Mouse (Mus musculus): ENCODE results near the gene Map3k6. TPM values are rescaled to one million over a fixed set of nuclear protein-coding genes. Genes with fewer than 3 reads are reported as not detected.

Gene Map3k6
- polyA plus RNA-seq, 1 experiment from 2014 or later: 2.1 TPM

GRCm38 (mm10) chr4:133242710-133243109, 2.1 kb downstream of the Map3k6 start:
- peaks cover 42% of the 10 kb centered on the region for H3K27me3 ChIP-seq (replicated peaks; ENCODE audit: control insufficient read depth, insufficient read depth, low read length)
- 53% methylated on average over 9 of the region's 9 CpGs for WGBS

GRCm38 (mm10) chr4:133243538-133243937, 2.9 kb downstream of the Map3k6 start:
- Histone ChIP-seq H3K27ac (ENCODE audit: low read length) (no peak overlapping the region), H3K27me3 (replicated peaks; ENCODE audit: control insufficient read depth, insufficient read depth, low read length) (peaks cover 46% of the 10 kb centered on the region), H3K4me3 (replicated peaks; ENCODE audit: low read length) (no peak overlapping the region), H3K36me3 (ENCODE audit: control insufficient read depth, insufficient read depth) (no peaks in the 10 kb centered on the region), H3K9ac (replicated peaks; ENCODE audit: low read depth, low read length) (no peak overlapping the region), H3K4me1 (replicated peaks; ENCODE audit: control insufficient read depth, insufficient read depth, low read length) (peaks cover 13% of the 10 kb centered on the region), H3K4me2 (ENCODE audit: low read length) (no peak overlapping the region), H3K9me3 (ENCODE audit: control insufficient read depth, low read length) (no peaks in the 10 kb centered on the region)
- ATAC-seq: no peak
- WGBS: 60% methylated on average over 13 of the region's 13 CpGs

More at GRCm38 (mm10) chr4:133242710-133243109, 2.1 kb downstream of the Map3k6 start:
- no peak for ATAC-seq
- no peaks in the 10 kb centered on the region for H3K36me3 ChIP-seq (ENCODE audit: control insufficient read depth, insufficient read depth)
- no peak overlapping the region for H3K4me3 ChIP-seq (replicated peaks; ENCODE audit: low read length)
- peaks cover 13% of the 10 kb centered on the region for H3K4me1 ChIP-seq (replicated peaks; ENCODE audit: control insufficient read depth, insufficient read depth, low read length)
- H3K9ac ChIP-seq (replicated peaks; ENCODE audit: low read depth, low read length): no peak overlapping the region
- no peaks in the 10 kb centered on the region for H3K9me3 ChIP-seq (ENCODE audit: control insufficient read depth, low read length)
- no peak overlapping the region for H3K4me2 ChIP-seq (ENCODE audit: low read length)
- no peak overlapping the region for H3K27ac ChIP-seq (ENCODE audit: low read length)

- H3K4me3 ChIP-seq (replicated peaks; ENCODE audit: low read length): no peak overlapping the region
- H3K9ac ChIP-seq (replicated peaks; ENCODE audit: low read depth, low read length): no peak overlapping the region
- no peaks in the 10 kb centered on the region for H3K9me3 ChIP-seq (ENCODE audit: control insufficient read depth, low read length)
- H3K4me2 ChIP-seq (ENCODE audit: low read length): no peak overlapping the region
- H3K27me3 ChIP-seq (replicated peaks; ENCODE audit: control insufficient read depth, insufficient read depth, low read length): peaks cover 48% of the 10 kb centered on the region
- peaks cover 13% of the 10 kb centered on the region for H3K4me1 ChIP-seq (replicated peaks; ENCODE audit: control insufficient read depth, insufficient read depth, low read length)
- 83% methylated on average over 1 of the region's 1 CpGs for WGBS
- no peak overlapping the region for H3K27ac ChIP-seq (ENCODE audit: low read length)
- no peak for ATAC-seq
- no peaks in the 10 kb centered on the region for H3K36me3 ChIP-seq (ENCODE audit: control insufficient read depth, insufficient read depth)
Measured at GRCm38 (mm10) chr4:133244289-133244688, 3.7 kb downstream of the Map3k6 start.

- ATAC-seq: no peak
- Histone ChIP-seq H3K4me2 (ENCODE audit: low read length) (no peak overlapping the region), H3K9ac (replicated peaks; ENCODE audit: low read depth, low read length) (no peak overlapping the region), H3K4me3 (replicated peaks; ENCODE audit: low read length) (no peak overlapping the region), H3K36me3 (ENCODE audit: control insufficient read depth, insufficient read depth) (no peaks in the 10 kb centered on the region), H3K9me3 (ENCODE audit: control insufficient read depth, low read length) (no peaks in the 10 kb centered on the region), H3K4me1 (replicated peaks; ENCODE audit: control insufficient read depth, insufficient read depth, low read length) (peaks cover 12% of the 10 kb centered on the region), H3K27ac (ENCODE audit: low read length) (no peak overlapping the region), H3K27me3 (replicated peaks; ENCODE audit: control insufficient read depth, insufficient read depth, low read length) (peaks cover 48% of the 10 kb centered on the region)
- WGBS: 20% methylated on average over 15 of the region's 15 CpGs
Measured at GRCm38 (mm10) chr4:133247072-133247471, 6.5 kb downstream of the Map3k6 start.

GRCm38 (mm10) chr4:133247806-133248449, 7.3 kb downstream of the Map3k6 start:
- peaks cover 46% of the 10 kb centered on the region for H3K27me3 ChIP-seq (replicated peaks; ENCODE audit: control insufficient read depth, insufficient read depth, low read length)
- peaks cover 12% of the 10 kb centered on the region for H3K4me1 ChIP-seq (replicated peaks; ENCODE audit: control insufficient read depth, insufficient read depth, low read length)
- no peak overlapping the region for H3K4me2 ChIP-seq (ENCODE audit: low read length)
- no peak for ATAC-seq
- no peaks in the 10 kb centered on the region for H3K9me3 ChIP-seq (ENCODE audit: control insufficient read depth, low read length)
- no peak overlapping the region for H3K27ac ChIP-seq (ENCODE audit: low read length)
- H3K9ac ChIP-seq (replicated peaks; ENCODE audit: low read depth, low read length): no peak overlapping the region
- no peak overlapping the region for H3K4me3 ChIP-seq (replicated peaks; ENCODE audit: low read length)
- WGBS: 80% methylated on average over 13 of the region's 13 CpGs
- no peaks in the 10 kb centered on the region for H3K36me3 ChIP-seq (ENCODE audit: control insufficient read depth, insufficient read depth)

- Histone ChIP-seq H3K4me2 (ENCODE audit: low read length) (peak overlapping the region; percentile 64), H3K4me1 (replicated peaks; ENCODE audit: control insufficient read depth, insufficient read depth, low read length) (peaks cover 12% of the 10 kb centered on the region), H3K9me3 (ENCODE audit: control insufficient read depth, low read length) (no peaks in the 10 kb centered on the region), H3K27ac (ENCODE audit: low read length) (no peak overlapping the region), H3K9ac (replicated peaks; ENCODE audit: low read depth, low read length) (peak overlapping the region; percentile 51), H3K27me3 (replicated peaks; ENCODE audit: control insufficient read depth, insufficient read depth, low read length) (peaks cover 39% of the 10 kb centered on the region), H3K36me3 (ENCODE audit: control insufficient read depth, insufficient read depth) (no peaks in the 10 kb centered on the region), H3K4me3 (replicated peaks; ENCODE audit: low read length) (peak overlapping the region; percentile 38)
- ATAC-seq: no peak
- 2% methylated on average over 22 of the region's 22 CpGs for WGBS
Measured at GRCm38 (mm10) chr4:133250609-133251008, 10.0 kb downstream of the Map3k6 start.

- Histone ChIP-seq H3K9ac (replicated peaks; ENCODE audit: low read depth, low read length) (peak overlapping the region; percentile 51), H3K36me3 (ENCODE audit: control insufficient read depth, insufficient read depth) (no peaks in the 10 kb centered on the region), H3K4me1 (replicated peaks; ENCODE audit: control insufficient read depth, insufficient read depth, low read length) (peaks cover 12% of the 10 kb centered on the region), H3K4me2 (ENCODE audit: low read length) (peak overlapping the region; percentile 64), H3K9me3 (ENCODE audit: control insufficient read depth, low read length) (no peaks in the 10 kb centered on the region), H3K4me3 (replicated peaks; ENCODE audit: low read length) (peak overlapping the region; percentile 38), H3K27me3 (replicated peaks; ENCODE audit: control insufficient read depth, insufficient read depth, low read length) (peaks cover 39% of the 10 kb centered on the region), H3K27ac (ENCODE audit: low read length) (no peak overlapping the region)
- 1% methylated on average over 31 of the region's 31 CpGs for WGBS
- ATAC-seq: no peak
Measured at GRCm38 (mm10) chr4:133251214-133251613, 10.6 kb downstream of the Map3k6 start.

- Histone ChIP-seq H3K4me2 (ENCODE audit: low read length) (no peak overlapping the region), H3K9ac (replicated peaks; ENCODE audit: low read depth, low read length) (no peak overlapping the region), H3K4me1 (replicated peaks; ENCODE audit: control insufficient read depth, insufficient read depth, low read length) (peaks cover 12% of the 10 kb centered on the region), H3K4me3 (replicated peaks; ENCODE audit: low read length) (no peak overlapping the region), H3K36me3 (ENCODE audit: control insufficient read depth, insufficient read depth) (no peaks in the 10 kb centered on the region), H3K27ac (ENCODE audit: low read length) (no peak overlapping the region), H3K27me3 (replicated peaks; ENCODE audit: control insufficient read depth, insufficient read depth, low read length) (peaks cover 37% of the 10 kb centered on the region), H3K9me3 (ENCODE audit: control insufficient read depth, low read length) (no peaks in the 10 kb centered on the region)
- ATAC-seq: no peak
- WGBS: 38% methylated on average over 4 of the region's 4 CpGs
Measured at GRCm38 (mm10) chr4:133252089-133252488, 11.5 kb downstream of the Map3k6 start.

- Histone ChIP-seq H3K27me3 (replicated peaks; ENCODE audit: control insufficient read depth, insufficient read depth, low read length) (peaks cover 31% of the 10 kb centered on the region), H3K9ac (replicated peaks; ENCODE audit: low read depth, low read length) (no peak overlapping the region), H3K4me3 (replicated peaks; ENCODE audit: low read length) (no peak overlapping the region), H3K27ac (ENCODE audit: low read length) (no peak overlapping the region), H3K4me2 (ENCODE audit: low read length) (no peak overlapping the region), H3K4me1 (replicated peaks; ENCODE audit: control insufficient read depth, insufficient read depth, low read length) (peaks cover 12% of the 10 kb centered on the region), H3K9me3 (ENCODE audit: control insufficient read depth, low read length) (no peaks in the 10 kb centered on the region), H3K36me3 (ENCODE audit: control insufficient read depth, insufficient read depth) (no peaks in the 10 kb centered on the region)
- ATAC-seq: no peak
- 82% methylated on average over 12 of the region's 12 CpGs for WGBS
Measured at GRCm38 (mm10) chr4:133253412-133253811, 12.8 kb downstream of the Map3k6 start.

GRCm38 (mm10) chr4:133255392-133255791, 14.8 kb downstream of the Map3k6 start:
- WGBS: 57% methylated on average over 6 of the region's 6 CpGs
- peaks cover 11% of the 10 kb centered on the region for H3K4me1 ChIP-seq (replicated peaks; ENCODE audit: control insufficient read depth, insufficient read depth, low read length)
- H3K36me3 ChIP-seq (ENCODE audit: control insufficient read depth, insufficient read depth): no peaks in the 10 kb centered on the region
- H3K4me3 ChIP-seq (replicated peaks; ENCODE audit: low read length): no peak overlapping the region
- no peak overlapping the region for H3K27ac ChIP-seq (ENCODE audit: low read length)
- H3K4me2 ChIP-seq (ENCODE audit: low read length): no peak overlapping the region
- peaks cover 25% of the 10 kb centered on the region for H3K27me3 ChIP-seq (replicated peaks; ENCODE audit: control insufficient read depth, insufficient read depth, low read length)
- H3K9me3 ChIP-seq (ENCODE audit: control insufficient read depth, low read length): no peaks in the 10 kb centered on the region
- H3K9ac ChIP-seq (replicated peaks; ENCODE audit: low read depth, low read length): no peak overlapping the region
- no peak for ATAC-seq

Data from forebrain, embryonic 16.5 days (tissue).